Mouse (Mus musculus): Measurements from ENCODE around the gene Pip4k2b.
A peak's percentile ranks its signal among the peaks of the same experiment; 100 is the strongest.
"Not testable (repeated sequence)": the region's sequence is repeated elsewhere in the genome, so short reads cannot be mapped to it uniquely, and the experiment has no call there.

Pip4k2b gene

GRCm38 (mm10) chr11:97714784-97715760, 29.4 kb downstream of the Pip4k2b start:
- no peak for DNase-seq (ENCODE audit: low spot score)

GRCm38 (mm10) chr11:97714356-97714755, 30.1 kb downstream of the Pip4k2b start:
- no peak for DNase-seq (ENCODE audit: low spot score)

DNA sequence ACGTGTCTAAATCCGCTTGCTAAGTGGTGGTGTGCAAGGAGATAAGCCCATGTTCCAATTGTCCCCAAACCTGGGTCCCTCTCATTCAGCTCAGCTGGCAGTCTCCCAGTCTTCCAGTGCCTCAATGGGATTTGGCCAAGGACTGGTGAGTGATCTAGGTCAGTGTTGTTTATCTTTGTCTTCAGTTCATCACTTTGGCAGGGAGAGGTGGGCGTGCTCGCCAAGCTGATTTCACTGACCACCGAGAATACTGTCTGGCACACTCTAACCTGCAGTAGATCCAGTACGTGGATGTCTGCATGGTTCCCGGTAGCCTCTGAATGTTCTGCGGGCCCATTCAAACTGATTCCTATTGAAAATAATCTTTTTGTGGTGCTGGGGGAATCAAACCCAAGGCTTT, 30.6 kb downstream of the Pip4k2b start:
- DNase-seq (ENCODE audit: low spot score) = no peak

- DNase-seq (ENCODE audit: low spot score) = no peak
Measured at GRCm38 (mm10) chr11:97712286-97712685, 32.2 kb downstream of the Pip4k2b start.

DNA sequence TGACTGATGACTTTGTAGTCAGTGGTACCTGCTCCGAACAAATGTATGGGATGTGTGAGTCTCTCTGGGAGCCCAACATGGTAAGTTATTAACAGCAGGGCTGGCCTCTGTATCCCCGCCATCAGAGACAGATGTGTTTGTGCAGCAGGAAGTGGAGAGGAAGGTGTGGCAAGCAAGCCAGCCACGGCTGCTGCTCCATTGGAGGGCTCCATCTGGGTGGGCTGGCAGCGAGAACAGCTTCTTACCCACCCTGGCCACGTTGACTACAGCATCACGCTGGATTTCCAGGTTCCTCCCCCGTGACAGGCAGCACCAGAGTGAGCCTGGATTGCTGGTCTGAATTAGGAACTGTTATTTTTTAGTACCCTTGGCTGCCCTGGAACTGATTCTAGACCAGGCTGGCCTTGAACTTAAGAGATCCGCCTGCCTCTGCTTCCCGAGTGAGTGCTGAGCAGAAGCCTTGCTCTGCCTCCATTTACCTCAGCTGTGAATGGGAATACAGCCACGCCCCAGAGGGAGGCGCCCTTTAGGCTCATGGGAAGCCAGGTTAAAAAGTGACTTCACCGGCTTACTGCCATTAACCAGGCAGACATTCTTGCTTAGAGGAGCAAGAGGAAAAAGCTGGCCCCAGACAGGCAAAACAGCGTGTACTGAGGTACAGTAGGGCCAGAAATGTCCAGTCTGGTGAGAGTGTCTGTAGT, 33.2 kb downstream of the Pip4k2b start:
- no peak for DNase-seq (ENCODE audit: low spot score)

DNA sequence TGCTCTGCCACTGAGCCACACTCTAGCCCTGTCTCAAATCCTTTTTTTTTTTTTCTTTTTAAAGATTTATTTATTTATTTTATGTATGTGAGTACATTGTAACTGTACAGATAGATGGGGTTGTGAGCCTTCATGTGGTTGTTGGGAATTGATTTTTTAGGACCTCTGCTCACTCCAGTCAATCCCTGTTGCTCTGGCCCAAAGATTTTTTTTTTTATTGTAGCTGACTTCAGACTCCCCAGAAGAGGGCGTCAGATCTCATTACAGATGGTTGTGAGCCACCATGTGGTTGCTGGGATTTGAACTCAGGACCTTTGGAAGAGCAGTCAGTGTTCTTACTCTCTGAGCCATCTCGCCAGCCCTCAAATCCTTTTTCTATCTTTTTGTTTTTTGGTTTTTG, 34.4 kb downstream of the Pip4k2b start:
- DNase-seq (ENCODE audit: low spot score) = not testable (repeated sequence)

GRCm38 (mm10) chr11:97703039-97703826, 41.3 kb downstream of the Pip4k2b start, which contains the start of gene Psmb3:
Gene Psmb3 (plus strand): TSS chr11:97703399.
- peak; percentile 98 for DNase-seq (ENCODE audit: low spot score)

DNA sequence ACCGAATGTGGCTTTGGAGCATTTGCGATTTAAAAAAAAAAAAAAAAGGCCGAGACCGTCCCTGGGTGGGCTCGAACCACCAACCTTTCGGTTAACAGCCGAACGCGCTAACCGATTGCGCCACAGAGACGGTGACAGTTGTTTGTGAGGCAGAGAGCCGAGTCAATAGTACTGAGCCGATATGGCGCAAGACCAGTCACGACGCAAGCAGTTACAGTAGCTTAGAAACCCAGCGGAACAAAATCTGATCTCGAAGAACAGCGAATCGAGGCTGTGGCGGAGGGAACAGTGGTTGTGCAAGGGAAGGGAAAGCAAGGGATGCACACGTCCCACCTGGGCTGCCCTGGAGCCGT, 42.1 kb downstream of the Pip4k2b start:
- DNase-seq (ENCODE audit: low spot score) = peak; percentile 94

GRCm38 (mm10) chr11:97701581-97702392, 42.7 kb downstream of the Pip4k2b start:
- DNase-seq (ENCODE audit: low spot score) = no peak

- no peak for DNase-seq (ENCODE audit: low spot score)
Measured at GRCm38 (mm10) chr11:97700746-97701580, 43.5 kb downstream of the Pip4k2b start.

GRCm38 (mm10) chr11:97700003-97700745, 44.3 kb downstream of the Pip4k2b start, which contains the start of gene Pcgf2:
Gene Pcgf2 (minus strand): TSS chr11:97700497.
- DNase-seq (ENCODE audit: low spot score) = peak; percentile 72

- DNase-seq (ENCODE audit: low spot score) = peak; percentile 62
Measured at GRCm38 (mm10) chr11:97699626-97700002, 44.9 kb downstream of the Pip4k2b start.

GRCm38 (mm10) chr11:97698741-97699611, 45.5 kb downstream of the Pip4k2b start:
- DNase-seq (ENCODE audit: low spot score) = peak; percentile 62

GRCm38 (mm10) chr11:97697891-97698529, 46.5 kb downstream of the Pip4k2b start:
- DNase-seq (ENCODE audit: low spot score) = no peak

DNA sequence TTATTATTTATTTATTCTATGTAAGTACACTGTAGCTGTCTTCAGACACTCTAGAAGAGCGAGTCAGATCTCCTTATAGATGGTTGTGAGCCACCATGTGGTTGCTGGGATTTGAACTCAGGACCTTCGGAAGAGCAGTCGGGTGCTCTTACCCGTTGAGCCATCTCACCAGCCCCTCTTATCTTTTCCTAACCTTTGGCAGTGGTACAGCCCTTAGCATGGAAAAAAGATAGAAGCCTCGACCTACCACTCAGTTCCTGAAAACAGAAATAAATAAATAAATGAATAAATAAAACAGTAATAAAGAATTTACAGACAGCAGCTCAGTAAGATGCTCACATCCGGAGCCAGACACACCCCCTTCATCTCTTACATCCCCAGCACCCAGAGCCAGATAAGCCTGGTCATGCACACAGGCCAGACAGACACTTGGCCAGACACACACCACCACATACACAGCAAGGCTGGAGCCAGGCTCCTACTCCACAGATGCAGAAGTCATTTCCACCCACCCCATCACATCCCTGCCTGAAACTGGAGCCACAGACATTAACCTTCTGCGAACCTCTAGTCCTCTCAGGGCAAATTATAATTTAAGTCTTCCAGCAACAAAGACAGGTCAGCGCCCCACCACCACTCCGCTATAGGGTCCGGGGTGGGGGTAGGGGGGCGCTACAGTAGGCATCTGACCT, 47.2 kb downstream of the Pip4k2b start:
- no peak for DNase-seq (ENCODE audit: low spot score)

DNA sequence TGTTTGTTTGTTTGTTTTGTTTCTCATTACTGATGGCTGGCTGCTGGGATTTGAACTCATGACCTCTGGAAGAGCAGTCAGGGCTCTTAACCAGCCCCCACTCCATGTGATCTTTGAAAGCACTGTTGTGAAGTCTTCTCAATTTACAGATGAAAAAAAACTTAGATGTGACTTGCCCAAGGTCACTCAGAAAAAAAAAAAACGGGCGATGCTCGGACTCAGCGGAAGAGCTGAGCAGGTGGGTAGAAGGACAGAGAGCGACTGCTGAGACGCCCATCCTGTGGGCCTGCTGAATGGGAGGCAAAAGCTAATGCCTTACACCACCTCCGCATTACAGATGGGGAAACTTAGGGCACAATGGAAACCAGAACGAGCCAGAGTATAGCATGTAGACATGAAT, 47.8 kb downstream of the Pip4k2b start:
- DNase-seq (ENCODE audit: low spot score) = no peak

DNA sequence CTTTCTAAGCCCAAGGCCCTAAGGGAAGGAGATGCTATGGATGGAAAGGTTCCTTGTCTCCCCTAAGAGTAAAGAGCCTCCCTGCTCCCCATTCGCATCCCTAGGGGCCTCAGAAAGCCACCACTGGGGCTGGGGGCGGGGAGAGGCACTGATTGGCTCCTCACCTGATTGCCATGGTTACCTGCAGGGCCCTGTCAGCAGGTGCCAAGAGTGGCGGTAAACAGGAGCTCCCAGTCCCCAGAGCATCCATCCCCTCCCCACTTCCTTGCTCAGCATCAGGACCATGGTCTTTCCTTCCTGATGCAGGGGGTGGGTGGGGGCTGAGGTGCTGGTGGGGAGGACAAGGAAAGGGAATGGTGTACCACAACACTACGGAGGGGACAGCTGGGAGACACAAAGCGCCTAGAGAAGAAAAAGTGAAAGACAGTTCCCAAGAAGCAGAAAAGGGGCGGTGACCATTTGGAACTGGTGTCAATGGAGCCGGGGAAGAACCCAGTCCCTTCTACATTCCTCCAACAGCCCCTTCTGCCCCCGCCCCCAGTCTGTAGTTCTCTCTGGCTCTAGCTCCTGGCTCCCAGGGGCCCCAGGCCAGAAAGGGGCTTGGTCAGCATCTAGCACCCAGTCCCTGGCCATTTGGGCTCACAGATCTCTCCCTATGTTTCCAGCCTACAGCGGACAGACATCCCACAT, 48.6 kb downstream of the Pip4k2b start:
- no peak for DNase-seq (ENCODE audit: low spot score)
